Mouse (Mus musculus) heart, embryonic 10.5 days (tissue): ENCODE data around the gene Ptch1. TPM values are rescaled to one million over a fixed set of nuclear protein-coding genes. Genes with fewer than 3 reads are reported as not detected.
A peak's percentile ranks its signal among the peaks of the same experiment; 100 is the strongest.

Experiments used
- DNase-seq: peaks from one replicate; pipeline ENCODE4 v3.0.0-alpha.2; 2017; ENCODE audit warnings: low spot score
- H3K27ac ChIP-seq: fragments of 300-500 bp; sonication (generic); 2 replicates; pipeline ENCODE4 v1.5.1; 2016; ENCODE audit warnings: mild to moderate bottlenecking
- H3K27me3 ChIP-seq: fragments of 300-500 bp; sonication (generic); 2 replicates; pipeline ENCODE4 v1.6.1; 2016; ENCODE audit warnings: mild to moderate bottlenecking; ENCODE audit not compliant: poor library complexity, insufficient read depth, severe bottlenecking
- H3K36me3 ChIP-seq: fragments of 300-500 bp; sonication (generic); 2 replicates; pipeline ENCODE4 v1.6.1; 2016; ENCODE audit warnings: mild to moderate bottlenecking, moderate library complexity
- H3K4me1 ChIP-seq: fragments of 300-500 bp; sonication (generic); 2 replicates; pipeline ENCODE4 v1.6.1; 2016; ENCODE audit warnings: mild to moderate bottlenecking
- H3K4me3 ChIP-seq: fragments of 300-500 bp; sonication (generic); 2 replicates; pipeline ENCODE4 v1.5.1; 2016; ENCODE audit warnings: mild to moderate bottlenecking, moderate library complexity
- H3K9me3 ChIP-seq: fragments of 300-500 bp; sonication (generic); 2 replicates; pipeline ENCODE4 v1.6.1; 2016; ENCODE audit warnings: mild to moderate bottlenecking, moderate library complexity
- WGBS: fragments of 180-500 bp; shearing (Covaris S2); methylation state at CpG from one replicate; pipeline ENCODE4 v1.1.7; 2016; 5-methylcytosine and 5-hydroxymethylcytosine counted together
- polyA plus RNA-seq: library from polyadenylated mRNA; unstranded; fragments of >200 nt; fragmentation: Nextera tagmentation; extraction: Ambion mirVana; gene quantifications from 2 replicates; pipeline ENCODE4 v1.2.1, GENCODE M21; 2016

Gene Ptch1
- 8.1 and 16.9 TPM in 2 replicates for polyA plus RNA-seq

DNA sequence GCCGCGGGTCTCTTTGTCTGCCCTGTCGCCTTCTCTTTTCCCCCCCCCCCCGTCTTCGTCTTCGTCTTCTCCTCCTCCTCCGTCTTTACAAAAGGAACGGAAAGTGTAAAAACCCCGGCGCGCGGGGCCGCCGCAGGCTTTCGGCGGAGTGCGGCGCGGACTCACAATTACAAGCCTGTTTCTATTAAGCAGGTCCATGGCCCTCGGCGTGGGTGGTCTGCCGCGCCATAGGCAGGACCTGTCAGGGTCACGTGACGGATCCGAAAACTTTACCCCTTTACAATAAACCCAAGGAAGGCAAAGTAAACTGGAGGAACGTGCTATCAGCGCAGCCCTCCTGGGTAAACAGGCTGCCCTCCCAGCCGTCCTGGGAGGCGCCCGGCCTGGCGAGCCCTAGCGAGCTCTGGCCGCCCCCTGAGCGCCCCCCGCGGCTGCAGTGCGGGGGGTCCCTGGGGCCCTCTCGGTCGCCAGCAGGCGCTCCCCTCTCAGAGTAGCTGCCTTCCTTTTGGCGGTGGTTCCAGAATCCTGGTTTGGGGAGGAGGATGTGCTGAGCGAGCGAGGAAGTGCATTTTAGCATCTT, at the start of gene Ptch1:
Gene Ptch1, minus strand, starts transcription at position 343 of the 580 bp plus-strand sequence.
- Histone ChIP-seq H3K4me1 (peaks cover 24% of the 10 kb centered on the region), H3K27ac (peak within 1 kb of the TSS; percentile 88)

DNA sequence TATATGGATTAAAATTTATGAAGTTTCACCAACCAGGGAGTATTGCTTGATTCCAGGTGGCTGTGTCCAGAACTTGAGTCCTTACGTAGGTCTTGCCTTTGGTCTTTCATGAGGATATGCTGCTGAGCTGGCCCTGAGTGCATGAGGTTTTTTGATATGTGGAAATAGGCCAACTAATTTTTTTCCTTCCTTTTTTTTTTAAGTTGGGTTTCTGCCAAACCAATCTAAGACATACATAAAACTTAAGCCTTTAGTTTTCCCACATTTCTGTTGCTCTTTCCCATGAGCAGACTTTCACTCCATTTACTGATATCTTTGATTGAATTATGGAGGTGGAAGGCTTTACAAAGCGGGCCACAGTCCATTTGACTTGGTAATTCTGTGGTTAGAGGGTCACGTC, 47.9 kb upstream of the Ptch1 start:
- Histone ChIP-seq H3K4me3 (no peak overlapping the region), H3K36me3 (no peaks in the 10 kb centered on the region), H3K9me3 (no peaks in the 10 kb centered on the region), H3K27ac (no peak overlapping the region), H3K4me1 (no peaks in the 10 kb centered on the region), H3K27me3 (no peaks in the 10 kb centered on the region)
- no peak for DNase-seq
- WGBS, result 77% methylated on average over 3 of the region's 3 CpGs

More for the DNA sequence above, at the start of gene Ptch1:
- no peak for DNase-seq
- peaks cover 58% of the 10 kb centered on the region for H3K27me3 ChIP-seq
- H3K9me3 ChIP-seq, result no peaks in the 10 kb centered on the region
- no peaks in the 10 kb centered on the region for H3K36me3 ChIP-seq
- WGBS, result 1% methylated on average over 43 of the region's 44 CpGs
- H3K4me3 ChIP-seq, result peak within 1 kb of the TSS; percentile 83

DNA sequence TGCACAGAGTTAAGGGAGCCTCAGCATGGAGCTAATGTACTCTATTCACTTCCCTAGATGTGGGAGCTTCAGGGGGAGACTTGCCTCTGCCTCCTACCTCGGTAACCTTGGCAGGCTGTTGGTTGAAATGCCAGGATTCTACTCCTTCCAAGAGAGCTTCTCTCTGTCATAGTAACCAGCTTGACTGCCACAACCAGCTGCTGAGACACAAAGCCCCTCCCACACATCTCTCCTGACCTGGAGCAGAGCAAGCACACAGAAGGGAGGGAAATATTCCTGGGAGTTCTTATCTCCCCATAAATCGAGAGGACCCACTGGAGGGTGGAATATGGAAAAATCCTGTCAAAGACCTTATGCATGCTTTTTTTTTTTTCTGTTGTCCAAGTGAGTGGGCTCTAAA, 39.8 kb upstream of the Ptch1 start:
- H3K4me3 ChIP-seq, result no peak overlapping the region
- no peaks in the 10 kb centered on the region for H3K36me3 ChIP-seq
- no peak for DNase-seq
- no peak overlapping the region for H3K27ac ChIP-seq
- peaks cover 19% of the 10 kb centered on the region for H3K4me1 ChIP-seq
- H3K27me3 ChIP-seq, result no peaks in the 10 kb centered on the region
- H3K9me3 ChIP-seq, result no peaks in the 10 kb centered on the region
- 20% methylated on average over 2 of the region's 2 CpGs for WGBS

DNA sequence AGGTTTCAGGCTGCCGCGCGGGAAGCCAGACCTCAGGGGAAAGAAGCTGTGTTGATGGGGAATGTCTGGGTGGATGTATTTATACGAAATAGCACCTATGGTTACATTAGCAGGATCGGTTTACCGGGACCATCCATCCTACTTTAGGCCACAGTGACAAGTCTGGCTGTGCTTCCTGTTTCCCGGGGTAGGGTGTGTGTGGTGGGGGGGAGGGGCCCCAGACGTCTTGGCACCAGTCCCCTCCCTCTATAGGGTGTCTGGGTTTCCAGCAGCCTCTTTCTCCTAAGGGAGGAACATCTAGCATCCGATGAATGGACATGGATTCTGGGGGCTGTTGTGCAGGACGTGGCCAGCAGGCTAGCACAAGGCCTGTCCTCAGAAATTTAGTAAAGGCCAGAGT, 36.3 kb upstream of the Ptch1 start:
- Histone ChIP-seq H3K36me3 (no peaks in the 10 kb centered on the region), H3K4me1 (peaks cover 19% of the 10 kb centered on the region), H3K4me3 (no peak overlapping the region), H3K27ac (peak overlapping the region; percentile 56), H3K9me3 (no peaks in the 10 kb centered on the region), H3K27me3 (no peaks in the 10 kb centered on the region)
- no peak for DNase-seq
- 10% methylated on average over 10 of the region's 10 CpGs for WGBS

DNA sequence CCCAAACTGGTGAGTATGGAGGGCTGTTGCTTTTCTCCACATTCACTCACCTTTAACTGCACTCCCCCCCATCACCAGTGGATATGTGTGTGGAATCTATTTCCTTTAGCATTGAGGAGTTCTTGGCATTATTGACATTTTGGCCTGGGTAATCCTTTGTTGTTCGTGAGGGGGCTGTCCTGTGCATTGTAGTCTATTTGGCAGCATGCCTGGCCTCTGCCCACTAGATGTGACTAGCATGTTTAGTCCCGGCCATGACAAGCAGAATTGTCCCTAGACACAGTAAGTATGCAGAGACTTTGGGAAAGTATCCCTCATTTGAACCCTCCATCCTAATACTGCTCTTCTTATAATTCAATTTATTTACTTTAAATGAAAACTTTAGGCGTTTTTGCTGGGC, 24.2 kb upstream of the Ptch1 start:
- Histone ChIP-seq H3K9me3 (no peaks in the 10 kb centered on the region), H3K27me3 (no peaks in the 10 kb centered on the region), H3K4me3 (no peak overlapping the region), H3K36me3 (no peaks in the 10 kb centered on the region), H3K27ac (no peak overlapping the region), H3K4me1 (0 out of 2 replicates have a peak, but pooled peaks cover 4% of the 10 kb centered on the region)
- 77% methylated on average over 3 of the region's 3 CpGs for WGBS
- DNase-seq, result no peak

DNA sequence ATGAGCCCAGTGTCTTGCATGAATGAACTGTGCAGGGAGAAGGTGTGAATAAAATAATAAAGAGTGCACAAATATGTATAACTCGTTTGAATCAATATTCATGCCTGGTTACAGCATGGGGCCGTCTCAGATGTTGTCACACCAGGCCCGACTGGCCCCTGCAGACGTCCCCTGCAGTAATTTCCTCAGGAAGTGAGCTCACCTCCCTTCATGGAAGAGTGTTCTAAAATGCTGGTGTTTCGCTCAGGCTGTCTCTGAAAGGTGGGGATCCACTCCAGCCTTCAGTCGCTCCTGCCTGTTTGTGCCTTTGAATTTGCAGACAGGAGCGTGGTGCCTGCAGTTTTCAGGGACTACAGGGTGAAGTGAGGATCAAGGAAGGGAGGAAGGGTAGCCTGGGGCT, 22.5 kb upstream of the Ptch1 start:
- no peak for DNase-seq
- Histone ChIP-seq H3K4me1 (0 out of 2 replicates have a peak, but pooled peaks cover 4% of the 10 kb centered on the region), H3K9me3 (no peaks in the 10 kb centered on the region), H3K4me3 (no peak overlapping the region), H3K36me3 (no peaks in the 10 kb centered on the region), H3K27ac (peak overlapping the region; percentile 4; the same call in 1 of the 2 replicates), H3K27me3 (no peaks in the 10 kb centered on the region)
- 51% methylated on average over 7 of the region's 7 CpGs for WGBS

DNA sequence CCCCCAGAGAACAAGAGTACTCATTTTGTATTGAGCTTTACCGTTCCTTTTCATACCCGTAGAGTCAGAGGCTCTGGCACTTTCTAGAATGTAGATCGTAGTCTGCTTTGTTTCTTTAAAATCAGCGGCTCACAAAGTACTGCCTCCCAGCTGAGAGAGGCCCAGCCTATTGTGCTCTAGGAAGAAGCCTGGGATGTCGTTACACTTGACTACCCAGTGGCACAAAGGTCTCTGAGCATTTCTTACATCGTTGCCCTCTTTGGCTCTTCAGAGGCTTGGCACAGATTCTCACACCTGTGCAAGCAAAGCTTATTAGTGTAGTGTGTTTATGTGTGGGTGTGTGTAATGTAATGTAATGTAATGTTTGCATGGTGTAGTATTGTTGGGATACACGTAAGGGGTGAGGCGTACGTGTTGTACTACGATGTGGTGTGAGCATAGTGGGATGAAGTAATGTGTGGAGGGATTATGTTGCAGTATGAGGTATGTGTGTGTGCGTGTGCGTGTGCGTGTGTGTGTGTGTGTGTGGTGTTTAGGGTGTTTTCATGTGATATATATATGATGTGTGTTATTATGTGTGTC, 20.2 kb upstream of the Ptch1 start:
- Histone ChIP-seq H3K36me3 (no peaks in the 10 kb centered on the region), H3K9me3 (no peaks in the 10 kb centered on the region), H3K4me3 (no peak overlapping the region), H3K27ac (no peak overlapping the region), H3K4me1 (0 out of 2 replicates have a peak, but pooled peaks cover 4% of the 10 kb centered on the region), H3K27me3 (no peaks in the 10 kb centered on the region)
- 83% methylated on average over 13 of the region's 13 CpGs for WGBS
- DNase-seq, result no peak

DNA sequence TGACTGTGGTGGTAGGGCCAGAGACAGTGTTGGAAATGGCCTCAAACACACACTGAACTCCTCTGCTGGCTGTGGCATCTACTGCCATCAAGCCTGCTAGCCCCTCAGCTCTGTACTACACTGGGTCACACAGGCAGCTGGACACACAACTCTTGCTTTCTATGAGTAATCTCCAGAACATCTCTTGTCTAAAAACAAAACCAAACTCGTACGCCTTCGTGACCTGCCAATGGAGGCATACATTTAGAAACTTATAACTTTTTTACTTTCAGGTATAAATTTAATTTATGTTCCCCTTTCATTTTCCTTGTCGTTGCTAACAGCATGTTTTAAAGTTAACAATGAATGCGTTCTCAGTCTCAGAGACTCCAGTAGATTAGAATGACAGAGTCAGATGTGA, 19.4 kb upstream of the Ptch1 start:
- H3K36me3 ChIP-seq, result no peaks in the 10 kb centered on the region
- 87% methylated on average over 5 of the region's 5 CpGs for WGBS
- no peak overlapping the region for H3K27ac ChIP-seq
- no peak for DNase-seq
- no peak overlapping the region for H3K4me3 ChIP-seq
- H3K4me1 ChIP-seq, result 0 out of 2 replicates have a peak, but pooled peaks cover 4% of the 10 kb centered on the region
- H3K27me3 ChIP-seq, result no peaks in the 10 kb centered on the region
- no peaks in the 10 kb centered on the region for H3K9me3 ChIP-seq

DNA sequence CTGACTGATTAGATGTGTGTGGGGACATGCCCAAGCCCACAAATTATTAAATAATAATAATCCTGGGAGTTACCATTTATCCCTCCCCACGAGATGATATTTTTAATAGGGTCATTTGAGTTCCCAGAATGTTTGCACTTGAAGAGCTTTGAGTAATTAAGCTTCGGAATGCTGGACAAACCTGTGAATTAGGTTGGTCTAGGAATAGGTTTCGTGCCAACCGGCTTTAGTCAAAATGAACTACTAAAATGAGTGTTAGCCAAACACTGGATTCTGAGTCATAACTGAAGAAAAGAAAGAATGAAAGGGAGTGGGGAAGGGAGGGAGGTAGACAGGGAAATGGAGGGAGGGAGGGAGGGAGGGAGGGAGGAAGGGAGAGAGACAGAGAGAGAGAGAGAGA, 1.2 kb upstream of the Ptch1 start:
- Histone ChIP-seq H3K4me1 (peaks cover 16% of the 10 kb centered on the region), H3K27me3 (peaks cover 54% of the 10 kb centered on the region), H3K36me3 (no peaks in the 10 kb centered on the region), H3K9me3 (no peaks in the 10 kb centered on the region), H3K27ac (no peak overlapping the region), H3K4me3 (no peak overlapping the region)
- 63% methylated on average over 4 of the region's 4 CpGs for whole genome bisulfite sequencing
- DNase-seq, result no peak

DNA sequence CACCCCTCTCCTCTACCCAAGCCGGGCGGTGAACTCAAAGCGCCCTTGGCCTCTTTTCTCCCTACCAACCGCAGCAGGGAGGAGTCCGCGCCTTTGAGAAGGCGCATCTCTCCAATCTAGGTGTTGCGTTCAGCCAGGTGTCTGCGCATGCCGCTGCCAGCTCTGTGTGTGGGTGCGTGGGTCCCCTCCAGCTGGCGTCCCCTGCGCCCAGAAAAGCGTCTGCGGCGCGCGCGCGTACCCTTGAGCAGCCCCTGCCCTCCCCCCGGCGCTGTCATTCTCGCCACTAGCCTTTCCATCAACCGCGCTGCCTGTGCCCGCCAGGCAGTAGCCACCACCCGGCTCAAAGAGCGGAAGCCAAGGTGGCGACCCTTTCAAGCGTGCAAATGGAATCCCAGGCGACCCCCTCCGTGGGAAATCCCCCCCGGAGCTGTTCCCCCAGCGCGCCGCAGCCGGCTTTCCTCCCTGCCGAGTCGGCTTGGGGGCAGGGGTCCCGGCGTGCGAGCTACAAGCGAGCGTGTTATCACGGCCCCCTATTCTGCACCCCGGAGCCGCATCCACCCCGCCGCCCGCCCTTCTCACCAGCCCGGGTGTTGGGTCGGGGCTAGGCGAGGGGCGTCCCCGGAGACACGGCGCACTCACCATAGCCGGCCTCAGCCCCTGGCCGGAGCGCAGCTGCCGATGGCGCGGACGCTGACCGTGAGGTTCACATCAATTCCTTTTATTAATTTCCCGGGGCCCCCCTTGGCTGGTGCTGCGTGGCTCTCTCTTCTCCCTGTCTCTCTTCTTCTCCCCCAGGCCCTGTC, 744 bp downstream of the Ptch1 start:
- under 1% methylated on average over 67 of the region's 67 CpGs for WGBS
- peaks cover 58% of the 10 kb centered on the region for H3K27me3 ChIP-seq
- H3K36me3 ChIP-seq, result no peaks in the 10 kb centered on the region
- H3K9me3 ChIP-seq, result no peaks in the 10 kb centered on the region
- H3K4me3 ChIP-seq, result peak overlapping the region; percentile 83
- H3K4me1 ChIP-seq, result peaks cover 24% of the 10 kb centered on the region
- H3K27ac ChIP-seq, result peak overlapping the region; percentile 88
- no peak for DNase-seq

DNA sequence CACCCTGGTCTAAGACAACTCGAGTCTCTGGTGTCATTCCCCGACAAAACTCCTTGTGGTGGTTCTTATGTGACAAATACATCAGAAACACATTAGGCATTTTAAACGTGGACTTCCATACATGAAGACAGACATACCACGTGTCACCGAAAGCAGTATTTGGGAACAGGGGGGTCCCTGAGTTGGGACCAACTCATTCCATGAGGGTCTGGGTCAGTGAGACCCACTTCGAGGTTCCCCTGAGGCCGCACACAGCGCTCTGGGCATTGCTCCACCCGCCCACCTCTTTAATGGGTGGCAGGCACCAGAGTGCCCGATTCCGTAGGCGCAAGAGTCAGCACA, 1.3 kb downstream of the Ptch1 start:
- H3K36me3 ChIP-seq, result no peaks in the 10 kb centered on the region
- no peaks in the 10 kb centered on the region for H3K9me3 ChIP-seq
- peak overlapping the region; percentile 88 for H3K27ac ChIP-seq
- no peak for DNase-seq
- under 1% methylated on average over 12 of the region's 12 CpGs for WGBS
- H3K4me3 ChIP-seq, result peak overlapping the region; percentile 83
- H3K4me1 ChIP-seq, result peaks cover 24% of the 10 kb centered on the region
- H3K27me3 ChIP-seq, result peaks cover 58% of the 10 kb centered on the region

DNA sequence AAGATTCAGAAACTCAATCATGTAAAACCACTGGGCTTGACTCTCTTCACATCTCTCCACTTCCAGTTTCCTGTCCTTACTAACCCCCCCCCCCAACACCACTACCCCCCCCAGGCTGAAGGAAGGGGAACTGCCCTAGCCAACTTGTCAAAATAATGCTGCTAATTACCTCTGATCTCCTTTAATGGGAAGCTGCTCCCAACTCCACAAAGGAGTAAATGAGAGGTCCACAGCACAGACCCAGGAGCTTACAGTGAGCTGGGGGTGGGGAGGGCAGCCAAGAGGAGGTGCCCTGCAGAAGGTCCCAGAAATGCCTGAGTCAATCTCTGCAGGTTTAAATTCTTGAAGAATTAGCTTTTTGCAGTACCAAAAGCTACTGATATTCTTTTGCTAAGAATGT, 2.9 kb downstream of the Ptch1 start:
- H3K27ac ChIP-seq, result no peak overlapping the region
- no peak for DNase-seq
- no peaks in the 10 kb centered on the region for H3K9me3 ChIP-seq
- peaks cover 24% of the 10 kb centered on the region for H3K4me1 ChIP-seq
- no peak overlapping the region for H3K4me3 ChIP-seq
- H3K36me3 ChIP-seq, result no peaks in the 10 kb centered on the region
- peaks cover 47% of the 10 kb centered on the region for H3K27me3 ChIP-seq

DNA sequence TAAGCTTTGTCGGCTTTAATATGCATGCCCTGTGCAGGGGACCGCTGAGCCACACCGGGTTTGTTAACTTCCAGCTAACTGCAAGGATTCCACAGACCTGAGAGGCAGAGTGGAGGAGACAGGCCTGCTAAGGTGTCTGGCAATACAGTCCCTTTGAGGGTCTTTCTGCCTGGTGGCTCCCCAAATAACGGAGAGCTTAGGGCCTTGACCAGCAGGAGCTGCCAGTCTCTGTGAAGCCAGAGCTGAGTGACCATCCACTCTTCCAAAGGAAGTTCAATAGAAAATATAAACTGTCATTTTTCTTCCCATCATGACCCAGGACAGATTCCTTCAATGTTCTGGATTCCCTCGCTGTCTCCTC, 4.0 kb downstream of the Ptch1 start:
- peaks cover 24% of the 10 kb centered on the region for H3K4me1 ChIP-seq
- H3K9me3 ChIP-seq, result no peaks in the 10 kb centered on the region
- H3K4me3 ChIP-seq, result peak overlapping the region; percentile 95; the same call in 1 of the 2 replicates
- H3K36me3 ChIP-seq, result no peaks in the 10 kb centered on the region
- WGBS, result 10% methylated on average over 5 of the region's 5 CpGs
- peak overlapping the region; percentile 96; the same call in 1 of the 2 replicates for H3K27ac ChIP-seq
- peaks cover 42% of the 10 kb centered on the region for H3K27me3 ChIP-seq
- no peak for DNase-seq
